Mouse (Mus musculus) kidney, embryonic 14.5 days (tissue): ENCODE measurements at regions not wholly inside any gene's neighbourhood (a gene's known extent, or its start where the extent isn't known, plus 50 kb on each side); places are given as distances from the start of the nearest gene placed in this dataset.

ENCODE experiments used
- ATAC-seq: fragments of 200-750 bp; cut with Nextera tagmentation; 2 replicates; pipeline ENCODE4 v1.8.0; 2017; ENCODE audit warnings: moderate number of reproducible peaks, mild to moderate bottlenecking, moderate TSS enrichment, moderate library complexity; ENCODE audit not compliant: low FRiP score, low TSS enrichment
- H3K27ac ChIP-seq: fragments of 300-500 bp; sonication (generic); 2 replicates; pipeline ENCODE4 v1.5.1; 2014; ENCODE audit warnings: low read depth, mild to moderate bottlenecking, low read length, moderate library complexity, mixed read lengths
- H3K27me3 ChIP-seq: fragments of 300-500 bp; sonication (generic); 2 replicates; pipeline ENCODE4 v1.6.1; 2014; ENCODE audit warnings: mild to moderate bottlenecking, low read length; ENCODE audit not compliant: control insufficient read depth, insufficient read depth
- H3K36me3 ChIP-seq: fragments of 300-500 bp; sonication (generic); 2 replicates; pipeline ENCODE4 v1.6.1; 2014; ENCODE audit warnings: low read length, mixed read lengths; ENCODE audit not compliant: control insufficient read depth, insufficient read depth
- H3K4me1 ChIP-seq: fragments of 300-500 bp; sonication (generic); 2 replicates; pipeline ENCODE4 v1.6.1; 2014; ENCODE audit warnings: low read length, mixed read lengths; ENCODE audit not compliant: control insufficient read depth, insufficient read depth
- H3K4me2 ChIP-seq: fragments of 300-500 bp; sonication (generic); replicated peaks from 2 replicates; pipeline ENCODE4 v1.6.1; 2014; ENCODE audit warnings: low read depth, mild to moderate bottlenecking, low read length
- H3K4me3 ChIP-seq: fragments of 300-500 bp; sonication (generic); 2 replicates; pipeline ENCODE4 v1.5.1; 2014; ENCODE audit warnings: mild to moderate bottlenecking, low read length
- H3K9ac ChIP-seq: fragments of 300-500 bp; sonication (generic); 2 replicates; pipeline ENCODE4 v1.6.1; 2014; ENCODE audit warnings: low read depth, mild to moderate bottlenecking, low read length, moderate library complexity
- H3K9me3 ChIP-seq: fragments of 300-500 bp; sonication (generic); 2 replicates; pipeline ENCODE4 v1.6.1; 2016; ENCODE audit warnings: low read length; ENCODE audit not compliant: control insufficient read depth
- WGBS: fragments of 180-500 bp; shearing (Covaris S2); extraction: QIAGEN DNeasy Blood & Tissue Kit; methylation state at CpG from one replicate; pipeline ENCODE4 v1.1.7; 2014; 5-methylcytosine and 5-hydroxymethylcytosine counted together

- ATAC-seq, result no peak
- H3K27ac ChIP-seq, result no peak overlapping the region
- H3K9me3 ChIP-seq, result no peaks in the 10 kb centered on the region
Observed at GRCm38 (mm10) chr12:27194001-27194400, 148.4 kb downstream of the Sox11 start.

GRCm38 (mm10) chr12:27191916-27192315, 150.5 kb downstream of the Sox11 start:
- H3K36me3 ChIP-seq, result no peaks in the 10 kb centered on the region
- 85% methylated on average over 6 of the region's 6 CpGs for WGBS
- H3K9me3 ChIP-seq, result no peaks in the 10 kb centered on the region
- H3K4me1 ChIP-seq, result no peaks in the 10 kb centered on the region
- no peak overlapping the region for H3K27ac ChIP-seq
- no peak overlapping the region for H3K9ac ChIP-seq
- no peak overlapping the region for H3K4me3 ChIP-seq
- no peaks in the 10 kb centered on the region for H3K27me3 ChIP-seq
- ATAC-seq, result no peak
- no peak overlapping the region for H3K4me2 ChIP-seq

More at GRCm38 (mm10) chr12:27194001-27194400, 148.4 kb downstream of the Sox11 start:
- no peaks in the 10 kb centered on the region for H3K36me3 ChIP-seq
- no peak overlapping the region for H3K4me2 ChIP-seq
- no peaks in the 10 kb centered on the region for H3K4me1 ChIP-seq
- H3K9ac ChIP-seq, result no peak overlapping the region
- H3K4me3 ChIP-seq, result no peak overlapping the region
- H3K27me3 ChIP-seq, result no peaks in the 10 kb centered on the region

- Histone ChIP-seq H3K9me3 (no peaks in the 10 kb centered on the region), H3K27me3 (no peaks in the 10 kb centered on the region), H3K36me3 (no peaks in the 10 kb centered on the region), H3K4me2 (no peak overlapping the region), H3K9ac (no peak overlapping the region), H3K4me1 (peaks cover 7% of the 10 kb centered on the region), H3K4me3 (no peak overlapping the region), H3K27ac (no peak overlapping the region)
- 51% methylated on average over 3 of the region's 3 CpGs for WGBS
- no peak for ATAC-seq
Observed at GRCm38 (mm10) chr12:27187480-27187879, 154.9 kb downstream of the Sox11 start.

GRCm38 (mm10) chr12:27182397-27183375, 159.7 kb downstream of the Sox11 start:
- 26% methylated on average over 5 of the region's 5 CpGs for WGBS
- H3K4me3 ChIP-seq, result no peak overlapping the region
- H3K9ac ChIP-seq, result no peak overlapping the region
- H3K4me2 ChIP-seq, result no peak overlapping the region
- no peaks in the 10 kb centered on the region for H3K36me3 ChIP-seq
- peaks cover 7% of the 10 kb centered on the region for H3K4me1 ChIP-seq
- no peak overlapping the region for H3K27ac ChIP-seq
- H3K9me3 ChIP-seq, result no peaks in the 10 kb centered on the region; the same call in 1 of the 2 replicates
- 0 out of 2 replicates have a peak, but pooled peaks have one; percentile 28 for ATAC-seq
- H3K27me3 ChIP-seq, result no peaks in the 10 kb centered on the region

- no peak overlapping the region for H3K4me3 ChIP-seq
- whole genome bisulfite sequencing, result 58% methylated on average over 4 of the region's 4 CpGs
- peak; percentile 55; the same call in 1 of the 2 replicates for ATAC-seq
- H3K36me3 ChIP-seq, result no peaks in the 10 kb centered on the region
- no peak overlapping the region for H3K9ac ChIP-seq
- H3K27ac ChIP-seq, result no peak overlapping the region
- no peaks in the 10 kb centered on the region for H3K27me3 ChIP-seq
- H3K9me3 ChIP-seq, result no peaks in the 10 kb centered on the region; the same call in 1 of the 2 replicates
- H3K4me1 ChIP-seq, result no peaks in the 10 kb centered on the region
- H3K4me2 ChIP-seq, result no peak overlapping the region
Observed at GRCm38 (mm10) chr12:27173561-27173960, 168.8 kb downstream of the Sox11 start.

- 29% methylated on average over 4 of the region's 4 CpGs for WGBS
Observed at GRCm38 (mm10) chr12:27173151-27173550, 169.2 kb downstream of the Sox11 start.

GRCm38 (mm10) chr12:27171595-27171994, 170.8 kb downstream of the Sox11 start:
- Histone ChIP-seq H3K27ac (no peak overlapping the region), H3K4me3 (no peak overlapping the region), H3K27me3 (no peaks in the 10 kb centered on the region), H3K4me2 (no peak overlapping the region), H3K9me3 (no peaks in the 10 kb centered on the region), H3K4me1 (no peaks in the 10 kb centered on the region), H3K36me3 (no peaks in the 10 kb centered on the region), H3K9ac (no peak overlapping the region)
- no peak for ATAC-seq

More at GRCm38 (mm10) chr12:27173151-27173550, 169.2 kb downstream of the Sox11 start:
- Histone ChIP-seq H3K4me1 (no peaks in the 10 kb centered on the region), H3K27ac (no peak overlapping the region), H3K9me3 (no peaks in the 10 kb centered on the region; the same call in 1 of the 2 replicates), H3K36me3 (no peaks in the 10 kb centered on the region), H3K4me3 (no peak overlapping the region), H3K27me3 (no peaks in the 10 kb centered on the region), H3K9ac (no peak overlapping the region), H3K4me2 (no peak overlapping the region)
- peak; percentile 92 for ATAC-seq

- Histone ChIP-seq H3K27ac (no peak overlapping the region), H3K9ac (no peak overlapping the region), H3K27me3 (no peaks in the 10 kb centered on the region), H3K4me3 (no peak overlapping the region), H3K4me1 (no peaks in the 10 kb centered on the region), H3K36me3 (no peaks in the 10 kb centered on the region), H3K9me3 (no peaks in the 10 kb centered on the region), H3K4me2 (no peak overlapping the region)
- peak; percentile 52; the same call in 1 of the 2 replicates for ATAC-seq
- WGBS, result 80% methylated on average over 4 of the region's 4 CpGs
Observed at GRCm38 (mm10) chr12:27164920-27165504, 177.4 kb downstream of the Sox11 start.
